Mouse (Mus musculus): ENCODE measurements around the gene Ddx19b. TPM values are rescaled to one million over a fixed set of nuclear protein-coding genes. Genes with fewer than 3 reads are reported as not detected.

The Ddx19b gene
- polyA plus RNA-seq, 1 experiment from 2014 or later = 3.8 TPM

- WGBS (ENCODE audit: insufficient replicate concordance) = 86% methylated on average over 2 of the region's 2 CpGs
- Histone ChIP-seq H3K9me3 (replicated peaks; ENCODE audit: control insufficient read depth, low read length) (no peaks in the 10 kb centered on the region), H3K4me2 (no peak overlapping the region), H3K4me1 (ENCODE audit: control insufficient read depth, insufficient read depth, low read length) (no peaks in the 10 kb centered on the region), H3K9ac (ENCODE audit: low read depth, low read length) (no peak overlapping the region), H3K4me3 (ENCODE audit: low read depth, low read length) (no peak overlapping the region), H3K36me3 (ENCODE audit: control insufficient read depth, insufficient read depth, low read length) (peaks cover 61% of the 10 kb centered on the region), H3K27ac (ENCODE audit: low read depth, low read length) (no peak overlapping the region), H3K27me3 (ENCODE audit: control insufficient read depth, insufficient read depth, low read length) (no peaks in the 10 kb centered on the region)
- ATAC-seq (replicated peaks; ENCODE audit: insufficient number of reproducible peaks, low FRiP score, low TSS enrichment) = no peak
Observed at GRCm38 (mm10) chr8:111048694-111049093, 17.1 kb upstream of the Ddx19b start.

- H3K9me3 ChIP-seq (replicated peaks; ENCODE audit: control insufficient read depth, low read length) = no peaks in the 10 kb centered on the region
- H3K9ac ChIP-seq (ENCODE audit: low read depth, low read length) = no peak overlapping the region
- no peak overlapping the region for H3K4me2 ChIP-seq
- H3K4me1 ChIP-seq (ENCODE audit: control insufficient read depth, insufficient read depth, low read length) = no peaks in the 10 kb centered on the region
- H3K36me3 ChIP-seq (ENCODE audit: control insufficient read depth, insufficient read depth, low read length) = peaks cover 70% of the 10 kb centered on the region
- WGBS (ENCODE audit: insufficient replicate concordance) = 46% methylated on average over 2 of the region's 2 CpGs
- H3K27ac ChIP-seq (ENCODE audit: low read depth, low read length) = no peak overlapping the region
- H3K4me3 ChIP-seq (ENCODE audit: low read depth, low read length) = no peak overlapping the region
- H3K27me3 ChIP-seq (ENCODE audit: control insufficient read depth, insufficient read depth, low read length) = no peaks in the 10 kb centered on the region
- no peak for ATAC-seq (replicated peaks; ENCODE audit: insufficient number of reproducible peaks, low FRiP score, low TSS enrichment)
Observed at GRCm38 (mm10) chr8:111044003-111044734, 12.6 kb upstream of the Ddx19b start.

GRCm38 (mm10) chr8:111042546-111042945 lies 11.0 kb upstream of the Ddx19b start:
- Histone ChIP-seq H3K9me3 (replicated peaks; ENCODE audit: control insufficient read depth, low read length) (no peaks in the 10 kb centered on the region), H3K4me2 (no peak overlapping the region), H3K9ac (ENCODE audit: low read depth, low read length) (no peak overlapping the region), H3K4me1 (ENCODE audit: control insufficient read depth, insufficient read depth, low read length) (no peaks in the 10 kb centered on the region), H3K27ac (ENCODE audit: low read depth, low read length) (no peak overlapping the region), H3K36me3 (ENCODE audit: control insufficient read depth, insufficient read depth, low read length) (peaks cover 64% of the 10 kb centered on the region), H3K4me3 (ENCODE audit: low read depth, low read length) (no peak overlapping the region), H3K27me3 (ENCODE audit: control insufficient read depth, insufficient read depth, low read length) (no peaks in the 10 kb centered on the region)
- WGBS (ENCODE audit: insufficient replicate concordance) = 93% methylated on average over 19 of the region's 19 CpGs
- ATAC-seq (replicated peaks; ENCODE audit: insufficient number of reproducible peaks, low FRiP score, low TSS enrichment) = no peak; the same call in 1 of the 2 replicates

GRCm38 (mm10) chr8:111036591-111036990 lies 5.0 kb upstream of the Ddx19b start:
- H3K27ac ChIP-seq (ENCODE audit: low read depth, low read length) = no peak overlapping the region
- ATAC-seq (replicated peaks; ENCODE audit: insufficient number of reproducible peaks, low FRiP score, low TSS enrichment) = no peak
- peaks cover 23% of the 10 kb centered on the region for H3K36me3 ChIP-seq (ENCODE audit: control insufficient read depth, insufficient read depth, low read length)
- no peak overlapping the region for H3K4me3 ChIP-seq (ENCODE audit: low read depth, low read length)
- H3K4me1 ChIP-seq (ENCODE audit: control insufficient read depth, insufficient read depth, low read length) = peaks cover 16% of the 10 kb centered on the region
- 94% methylated on average over 15 of the region's 15 CpGs for WGBS (ENCODE audit: insufficient replicate concordance)
- no peak overlapping the region for H3K9ac ChIP-seq (ENCODE audit: low read depth, low read length)
- no peaks in the 10 kb centered on the region for H3K9me3 ChIP-seq (replicated peaks; ENCODE audit: control insufficient read depth, low read length)
- no peak overlapping the region for H3K4me2 ChIP-seq
- H3K27me3 ChIP-seq (ENCODE audit: control insufficient read depth, insufficient read depth, low read length) = no peaks in the 10 kb centered on the region

DNA sequence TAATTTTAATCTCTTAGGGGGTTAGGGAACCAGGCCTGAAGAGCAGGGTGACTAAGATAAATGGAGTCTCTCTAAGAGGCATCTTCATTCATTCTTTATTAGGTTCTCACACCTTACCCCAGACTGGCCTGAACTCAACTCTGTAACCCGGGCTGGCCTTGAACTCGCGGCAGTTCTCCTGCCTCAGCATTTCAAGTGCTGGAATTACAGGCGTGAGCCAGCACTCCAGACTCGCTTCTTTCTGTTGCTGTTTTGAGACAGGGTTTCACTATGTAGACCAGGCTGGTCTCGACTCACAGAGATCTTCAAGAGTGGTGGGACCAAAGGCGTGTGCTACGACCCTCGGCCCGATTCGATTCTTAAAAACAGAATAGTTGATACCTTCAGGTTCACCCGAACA lies 2.7 kb upstream of the Ddx19b start:
- Histone ChIP-seq H3K4me3 (ENCODE audit: low read depth, low read length) (peak overlapping the region; percentile 81), H3K27ac (ENCODE audit: low read depth, low read length) (peak overlapping the region; percentile 82), H3K9ac (ENCODE audit: low read depth, low read length) (peak overlapping the region; percentile 83), H3K36me3 (ENCODE audit: control insufficient read depth, insufficient read depth, low read length) (peaks cover 10% of the 10 kb centered on the region), H3K9me3 (replicated peaks; ENCODE audit: control insufficient read depth, low read length) (no peaks in the 10 kb centered on the region), H3K27me3 (ENCODE audit: control insufficient read depth, insufficient read depth, low read length) (no peaks in the 10 kb centered on the region), H3K4me2 (peak overlapping the region; percentile 64), H3K4me1 (ENCODE audit: control insufficient read depth, insufficient read depth, low read length) (peaks cover 16% of the 10 kb centered on the region)
- 20% methylated on average over 12 of the region's 12 CpGs for WGBS (ENCODE audit: insufficient replicate concordance)
- 0 out of 2 replicates have a peak, but pooled peaks have one; percentile 2 for ATAC-seq (replicated peaks; ENCODE audit: insufficient number of reproducible peaks, low FRiP score, low TSS enrichment)

GRCm38 (mm10) chr8:111033482-111034215 lies 2.1 kb upstream of the Ddx19b start:
- Histone ChIP-seq H3K36me3 (ENCODE audit: control insufficient read depth, insufficient read depth, low read length) (peaks cover 4% of the 10 kb centered on the region), H3K4me2 (peak overlapping the region; percentile 64), H3K27ac (ENCODE audit: low read depth, low read length) (peak overlapping the region; percentile 82), H3K4me3 (ENCODE audit: low read depth, low read length) (peak overlapping the region; percentile 81), H3K9me3 (replicated peaks; ENCODE audit: control insufficient read depth, low read length) (no peaks in the 10 kb centered on the region), H3K27me3 (ENCODE audit: control insufficient read depth, insufficient read depth, low read length) (no peaks in the 10 kb centered on the region), H3K4me1 (ENCODE audit: control insufficient read depth, insufficient read depth, low read length) (peaks cover 16% of the 10 kb centered on the region), H3K9ac (ENCODE audit: low read depth, low read length) (peak overlapping the region; percentile 83)
- WGBS (ENCODE audit: insufficient replicate concordance) = 7% methylated on average over 37 of the region's 37 CpGs
- ATAC-seq (replicated peaks; ENCODE audit: insufficient number of reproducible peaks, low FRiP score, low TSS enrichment) = peak; percentile 97

DNA sequence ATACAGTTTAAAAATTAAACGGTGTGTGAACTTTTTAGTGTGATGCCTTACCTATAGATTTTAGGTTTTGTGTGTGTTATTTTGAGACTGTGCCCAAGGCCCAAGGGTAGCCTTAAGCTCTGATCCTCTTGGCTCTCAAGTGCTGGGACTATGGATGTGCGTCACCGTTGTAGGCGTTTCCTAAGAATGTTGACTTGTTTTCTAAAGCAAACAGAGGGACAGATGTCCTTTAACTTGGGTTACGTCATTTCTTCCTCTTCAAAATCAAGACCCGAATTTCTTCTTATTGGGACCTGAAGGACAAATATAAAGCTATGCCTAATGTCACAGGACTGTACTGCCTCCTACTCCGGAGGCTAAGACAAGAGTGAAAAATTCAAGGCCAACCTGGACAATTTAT lies 1.4 kb upstream of the Ddx19b start, which contains the start of gene Aars:
Gene Aars (plus strand): TSS at position 229 of the 400 bp plus-strand sequence.
- H3K9me3 ChIP-seq (replicated peaks; ENCODE audit: control insufficient read depth, low read length) = no peaks in the 10 kb centered on the region
- 94% methylated on average over 7 of the region's 7 CpGs for WGBS (ENCODE audit: insufficient replicate concordance)
- no peak for ATAC-seq (replicated peaks; ENCODE audit: insufficient number of reproducible peaks, low FRiP score, low TSS enrichment)
- peak within 1 kb of the TSS; percentile 82 for H3K27ac ChIP-seq (ENCODE audit: low read depth, low read length)
- peaks cover 16% of the 10 kb centered on the region for H3K4me1 ChIP-seq (ENCODE audit: control insufficient read depth, insufficient read depth, low read length)
- H3K27me3 ChIP-seq (ENCODE audit: control insufficient read depth, insufficient read depth, low read length) = no peaks in the 10 kb centered on the region
- H3K4me2 ChIP-seq = peak within 1 kb of the TSS; percentile 64
- H3K4me3 ChIP-seq (ENCODE audit: low read depth, low read length) = peak within 1 kb of the TSS; percentile 81
- H3K9ac ChIP-seq (ENCODE audit: low read depth, low read length) = peak within 1 kb of the TSS; percentile 83
- H3K36me3 ChIP-seq (ENCODE audit: control insufficient read depth, insufficient read depth, low read length) = peaks cover 4% of the 10 kb centered on the region

GRCm38 (mm10) chr8:111030045-111030444 lies 1.5 kb downstream of the Ddx19b start:
- ATAC-seq (replicated peaks; ENCODE audit: insufficient number of reproducible peaks, low FRiP score, low TSS enrichment) = no peak
- 84% methylated on average over 6 of the region's 6 CpGs for WGBS (ENCODE audit: insufficient replicate concordance)
- Histone ChIP-seq H3K9me3 (replicated peaks; ENCODE audit: control insufficient read depth, low read length) (no peaks in the 10 kb centered on the region), H3K4me3 (ENCODE audit: low read depth, low read length) (no peak overlapping the region), H3K4me1 (ENCODE audit: control insufficient read depth, insufficient read depth, low read length) (peaks cover 14% of the 10 kb centered on the region), H3K27ac (ENCODE audit: low read depth, low read length) (no peak overlapping the region), H3K27me3 (ENCODE audit: control insufficient read depth, insufficient read depth, low read length) (no peaks in the 10 kb centered on the region), H3K9ac (ENCODE audit: low read depth, low read length) (no peak overlapping the region), H3K36me3 (ENCODE audit: control insufficient read depth, insufficient read depth, low read length) (no peaks in the 10 kb centered on the region), H3K4me2 (no peak overlapping the region)

Measured in heart, embryonic 11.5 days (tissue).